Mouse (Mus musculus) brain, embryonic 14.5 days (tissue): ENCODE measurements around the gene Dpm2.

ENCODE experiments used
- CTCF ChIP-seq: fragments of 200-500 bp; IDR thresholded peaks from 2 replicates; pipeline ENCODE4 v1.5.1; 2012; ENCODE audit warnings: inconsistent platforms, mild to moderate bottlenecking, moderate library complexity, borderline replicate concordance; ENCODE audit not compliant: insufficient read depth, insufficient read length; ENCODE audit errors: extremely low read depth
- POLR2A ChIP-seq: fragments of 200-500 bp; IDR thresholded peaks from 2 replicates; pipeline ENCODE4 v1.6.1; 2012; ENCODE audit warnings: mild to moderate bottlenecking, inconsistent platforms, borderline replicate concordance; ENCODE audit not compliant: poor library complexity, insufficient read depth, insufficient read length, severe bottlenecking; ENCODE audit errors: extremely low read depth

- TF ChIP-seq POLR2A (no peak), CTCF (no peak)
Observed at GRCm38 (mm10) chr2:32599409-32599808, 28.8 kb downstream of the Dpm2 start, which contains the start of gene St6galnac6.
